Mouse (Mus musculus): ENCODE results near the gene Doc2g.
"Not testable (repeated sequence)": the region's sequence is repeated elsewhere in the genome, so short reads cannot be mapped to it uniquely, and the experiment has no call there.

The Doc2g gene

DNA sequence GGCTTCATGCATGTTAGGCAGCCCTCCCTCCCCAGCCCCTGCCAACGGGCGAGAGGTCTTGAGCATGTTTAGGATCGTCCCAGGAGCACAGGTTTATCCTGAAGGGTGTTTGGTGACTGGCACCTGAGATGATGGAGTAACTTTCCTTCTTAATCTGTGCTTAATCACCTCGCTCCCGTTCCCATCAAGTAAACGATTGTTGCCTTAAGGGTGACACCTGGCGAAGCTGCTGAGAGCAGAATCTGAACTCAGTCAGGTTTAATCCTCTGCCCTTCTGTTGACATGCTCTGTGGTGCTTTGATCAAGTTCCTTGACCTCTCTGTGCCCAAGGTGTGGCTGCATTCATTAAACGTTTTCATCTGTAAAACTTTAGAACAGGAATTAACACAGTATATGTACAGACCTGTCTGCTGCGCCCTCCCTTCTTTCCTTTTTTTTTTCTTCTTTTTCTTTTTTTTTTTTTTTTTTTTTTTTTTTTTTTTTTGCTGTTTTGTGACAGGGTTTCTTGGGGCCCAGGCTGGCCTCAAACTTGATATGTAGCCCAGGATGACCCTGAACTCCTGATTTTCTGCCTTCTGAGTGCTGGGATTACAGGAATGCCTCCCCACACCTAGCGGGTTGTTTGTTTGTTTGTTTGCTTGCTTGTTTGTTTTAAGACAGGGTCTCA lies 14.9 kb downstream of the Doc2g start:
- DNase-seq (ENCODE audit: low read depth, low spot score), result no peak

DNA sequence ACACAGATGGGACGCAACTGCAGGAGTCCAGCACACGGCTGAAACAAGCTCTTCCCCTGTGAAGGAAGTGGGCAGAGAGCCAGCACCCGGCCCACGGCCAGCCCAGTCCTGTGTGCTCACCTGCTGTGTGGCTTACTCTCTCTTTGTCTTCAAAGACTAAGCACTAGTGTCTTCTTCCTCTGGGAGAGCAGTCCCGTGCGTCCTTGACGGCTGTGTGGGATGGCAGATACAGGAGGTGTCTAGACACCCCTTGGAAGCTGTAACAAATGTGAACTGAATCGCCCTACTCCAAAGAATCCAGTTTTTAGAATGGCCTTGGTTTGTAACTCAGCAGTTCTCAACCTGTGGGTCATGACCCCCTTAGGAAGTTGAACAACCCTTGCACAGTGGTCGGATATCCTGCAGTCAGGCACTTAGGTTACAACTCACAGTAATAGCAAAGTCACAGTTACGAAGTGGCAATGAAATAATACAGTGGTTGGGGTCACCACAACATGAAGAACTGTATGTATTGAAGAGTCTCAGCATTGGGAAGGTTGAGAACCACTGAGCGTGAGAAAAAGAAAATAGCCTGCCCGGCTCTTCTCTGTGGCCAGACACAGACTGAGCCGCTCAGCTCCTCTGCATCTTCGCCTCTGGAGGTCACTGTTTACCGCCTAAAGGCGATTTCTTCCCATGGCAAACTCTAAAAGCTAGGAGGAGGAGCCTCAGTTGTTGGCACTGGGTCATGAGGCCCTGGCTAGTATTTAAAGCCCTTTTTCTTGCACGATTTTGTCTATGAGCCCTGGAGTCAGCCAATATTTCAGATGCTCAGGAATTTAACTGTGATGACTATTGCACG lies 15.8 kb downstream of the Doc2g start:
- peak; percentile 76 for DNase-seq (ENCODE audit: low read depth, low spot score)

DNA sequence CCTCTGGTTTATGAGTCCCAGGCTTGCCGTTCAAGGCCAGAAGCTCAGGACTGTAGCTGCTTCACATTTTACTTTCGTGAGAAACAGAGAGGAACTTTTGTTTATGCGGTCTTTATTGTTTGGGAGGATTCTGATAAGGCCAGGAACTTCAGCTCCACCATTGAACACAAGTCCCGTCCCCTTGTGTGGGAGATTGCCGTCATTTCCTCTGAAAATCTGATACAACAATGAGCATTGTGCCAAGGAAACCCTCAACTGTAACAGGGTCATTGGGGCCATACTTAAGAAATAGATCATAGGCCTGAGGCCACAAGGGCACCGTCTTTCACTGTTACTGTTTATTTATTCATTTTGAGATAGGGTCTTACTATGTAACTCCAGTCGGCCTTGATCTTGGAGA lies 20.1 kb downstream of the Doc2g start:
- DNase-seq (ENCODE audit: low read depth, low spot score), result no peak

DNA sequence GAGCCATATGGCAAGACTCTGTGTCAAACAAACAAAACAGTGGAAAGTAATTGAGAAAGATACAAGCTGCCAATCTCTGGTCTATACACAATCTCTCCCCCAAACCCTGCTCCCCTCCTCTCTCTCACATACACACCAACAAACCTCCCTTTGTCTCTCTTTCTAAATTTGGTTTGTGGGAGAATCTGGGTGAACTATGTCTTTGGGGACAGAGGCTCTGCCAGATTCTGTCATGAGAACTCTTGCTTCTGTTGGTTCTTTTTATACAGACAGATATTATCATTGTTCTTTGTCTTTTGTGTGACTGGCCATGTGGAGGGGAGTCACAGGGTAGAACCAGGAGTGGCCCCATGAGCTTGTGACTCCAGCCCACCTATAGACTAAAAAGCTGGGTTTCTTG lies 24.5 kb downstream of the Doc2g start:
- DNase-seq (ENCODE audit: low read depth, low spot score), result no peak

DNA sequence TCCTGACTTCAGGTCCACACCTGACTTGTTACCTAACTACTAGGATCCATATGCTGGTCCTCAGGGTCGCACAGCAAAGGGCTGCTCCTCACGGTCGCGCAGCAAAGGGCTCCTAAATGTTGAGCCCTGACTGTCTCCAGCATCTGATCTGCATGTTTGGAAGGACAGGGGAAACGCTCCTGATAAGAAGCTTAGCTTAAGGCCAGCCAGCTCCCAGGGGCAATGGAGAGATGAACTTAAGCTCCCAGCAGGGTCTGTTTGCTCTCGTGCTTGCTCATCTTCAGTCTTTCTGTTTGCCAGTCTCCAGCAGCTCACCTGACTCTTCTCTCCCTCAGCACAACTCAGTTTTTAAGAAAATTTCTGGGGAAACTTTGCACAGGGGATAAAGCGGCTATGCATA lies 29.6 kb downstream of the Doc2g start:
- no peak for DNase-seq (ENCODE audit: low read depth, low spot score)

DNA sequence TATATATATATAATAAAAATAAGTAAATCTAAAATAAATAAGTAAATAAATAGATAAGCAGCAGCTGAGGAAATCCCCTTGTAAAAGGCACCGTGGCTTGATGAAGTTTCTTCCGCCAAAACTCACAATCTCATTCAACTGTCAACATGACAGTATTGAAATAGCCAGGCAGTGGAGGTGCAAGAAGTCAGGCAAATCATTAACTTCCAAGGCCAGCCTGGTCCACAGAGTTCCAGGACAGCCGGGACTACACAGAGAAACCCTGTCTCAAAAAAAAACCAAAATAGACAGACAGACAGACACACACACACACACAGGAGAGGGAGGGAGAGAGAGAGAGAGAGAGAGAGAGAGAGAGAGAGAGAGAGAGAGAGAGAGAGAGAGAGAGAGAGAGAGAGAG lies 30.2 kb downstream of the Doc2g start:
- DNase-seq (ENCODE audit: low read depth, low spot score), result no peak

DNA sequence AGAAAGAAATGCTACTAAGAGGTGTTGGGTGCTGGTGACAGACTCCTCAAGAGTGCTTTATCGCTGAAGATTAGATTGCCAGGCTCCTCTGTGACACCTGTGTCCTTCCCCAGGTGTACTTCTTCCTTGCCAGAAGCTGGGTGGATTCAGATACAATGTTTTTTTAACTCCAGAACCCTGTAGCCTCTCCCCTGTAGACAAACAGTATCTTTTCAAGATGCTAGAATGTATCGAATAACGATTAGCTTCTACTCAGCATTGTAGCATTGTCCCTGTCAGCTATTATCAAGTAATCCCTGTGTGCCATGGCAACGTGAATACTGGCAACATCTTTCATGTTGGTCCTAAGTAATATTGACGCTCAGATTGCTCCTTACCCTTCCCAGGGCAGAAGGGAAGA lies 30.6 kb downstream of the Doc2g start:
- DNase-seq (ENCODE audit: low read depth, low spot score), result no peak

DNA sequence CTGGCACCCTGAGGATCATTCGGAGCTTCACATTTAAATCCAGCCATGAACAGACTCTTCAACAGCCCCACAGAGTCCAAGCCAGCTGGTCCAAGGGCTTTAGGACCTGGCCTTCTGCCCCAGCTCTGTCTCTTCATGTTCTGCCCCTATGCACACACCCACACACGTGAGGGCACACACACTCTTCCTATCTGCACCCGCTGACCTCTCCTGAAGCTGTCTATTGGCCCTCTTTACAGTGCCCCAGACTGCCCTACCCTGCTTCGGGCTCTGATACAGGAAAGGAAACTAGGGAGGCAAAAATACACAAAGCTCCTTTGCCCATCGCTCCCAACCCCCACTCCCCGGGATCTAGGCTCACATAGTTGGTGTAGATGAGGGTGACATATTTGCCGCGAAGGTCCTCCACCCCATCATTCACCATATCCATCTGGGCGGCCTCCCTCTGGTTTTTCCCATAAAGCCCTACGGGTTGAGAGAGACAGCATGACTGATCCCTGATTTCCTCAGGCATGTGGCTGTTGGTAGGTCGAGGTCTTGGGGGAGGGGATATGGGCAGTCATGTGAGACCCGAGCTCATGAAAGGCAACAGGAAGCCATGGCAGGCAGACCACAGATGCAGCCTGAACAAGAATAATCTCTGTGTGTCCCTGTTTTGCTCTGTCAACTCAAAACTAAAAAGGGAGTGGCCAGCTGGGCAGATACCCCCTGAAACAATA lies 33.4 kb downstream of the Doc2g start:
- no peak for DNase-seq (ENCODE audit: low read depth, low spot score)

DNA sequence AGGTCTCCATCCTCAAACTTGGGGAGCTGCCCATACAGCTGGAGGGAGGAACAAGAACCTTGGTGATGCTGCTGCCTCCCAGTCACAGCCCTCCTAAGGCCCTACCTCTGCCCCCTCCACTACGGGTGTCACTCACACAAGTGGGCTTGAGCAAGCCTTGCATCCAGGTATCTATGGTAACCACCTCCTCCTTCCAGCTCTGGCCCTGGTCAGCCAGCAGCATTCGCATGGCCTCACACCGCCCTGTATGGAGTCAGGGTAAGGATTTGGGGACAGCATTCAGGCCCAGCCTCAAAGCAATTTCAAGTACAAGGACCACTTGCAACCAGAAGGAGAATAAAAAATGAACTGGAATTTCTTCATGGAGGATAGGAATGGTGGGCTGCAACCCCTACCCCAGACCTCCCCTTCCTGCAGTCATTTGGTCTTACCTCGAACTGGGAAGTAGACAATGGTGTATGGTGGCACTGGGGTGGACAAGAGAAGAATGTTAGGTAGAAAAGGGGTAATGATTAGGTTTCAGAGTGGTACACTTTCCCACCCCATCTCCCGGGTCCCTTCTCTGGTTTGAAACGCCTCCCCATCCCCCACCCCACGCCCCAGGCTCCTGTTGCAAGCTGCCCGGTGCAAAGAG lies 34.2 kb downstream of the Doc2g start:
- not testable (repeated sequence) for DNase-seq (ENCODE audit: low read depth, low spot score)

DNA sequence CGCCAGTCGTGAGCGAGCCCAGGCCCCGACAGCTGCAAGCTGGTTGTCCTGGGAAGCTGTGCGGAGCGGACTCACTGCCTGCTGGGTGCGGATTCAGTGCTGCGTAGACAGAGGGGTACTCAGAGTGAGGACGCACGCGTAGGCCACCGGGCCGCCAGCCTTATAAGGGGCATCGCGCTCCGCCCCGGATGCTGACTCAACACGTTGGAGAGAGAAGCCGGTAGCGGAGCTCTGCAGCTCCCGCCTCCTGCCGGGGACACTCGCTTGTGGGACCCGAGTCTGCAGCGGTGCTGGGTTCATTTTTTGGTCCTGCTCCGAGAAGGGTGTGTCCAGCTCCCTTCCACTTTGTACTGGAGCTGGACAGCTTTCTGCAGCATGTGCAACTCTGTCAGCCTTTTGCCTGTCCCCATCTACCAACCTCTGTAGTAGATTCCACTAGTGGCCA lies 34.7 kb downstream of the Doc2g start, which contains the start of gene Gstp1:
TSS of gene Gstp1 (minus strand) at position 198 of the 445 bp plus-strand sequence.
- peak; percentile 88 for DNase-seq (ENCODE audit: low read depth, low spot score)

DNA sequence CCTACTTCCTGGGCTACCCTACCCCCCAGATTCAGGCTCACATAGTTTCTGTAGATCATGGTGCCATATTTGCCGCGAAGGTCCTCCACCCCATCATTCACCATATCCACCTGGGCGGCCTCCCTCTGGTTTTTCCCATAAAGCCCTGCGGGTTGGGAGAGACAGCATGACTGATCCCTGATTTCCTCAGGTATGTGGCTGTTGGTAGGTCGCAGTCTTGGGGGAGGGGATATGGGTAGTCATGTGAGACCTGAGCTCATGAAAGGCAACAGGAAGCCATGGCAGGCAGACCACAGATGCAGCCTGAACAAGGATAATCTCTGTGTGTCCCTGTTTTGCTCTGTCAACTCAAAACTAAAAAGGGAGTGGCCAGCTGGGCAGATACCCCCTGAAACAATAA lies 37.8 kb downstream of the Doc2g start:
- DNase-seq (ENCODE audit: low read depth, low spot score), result not testable (repeated sequence)

DNA sequence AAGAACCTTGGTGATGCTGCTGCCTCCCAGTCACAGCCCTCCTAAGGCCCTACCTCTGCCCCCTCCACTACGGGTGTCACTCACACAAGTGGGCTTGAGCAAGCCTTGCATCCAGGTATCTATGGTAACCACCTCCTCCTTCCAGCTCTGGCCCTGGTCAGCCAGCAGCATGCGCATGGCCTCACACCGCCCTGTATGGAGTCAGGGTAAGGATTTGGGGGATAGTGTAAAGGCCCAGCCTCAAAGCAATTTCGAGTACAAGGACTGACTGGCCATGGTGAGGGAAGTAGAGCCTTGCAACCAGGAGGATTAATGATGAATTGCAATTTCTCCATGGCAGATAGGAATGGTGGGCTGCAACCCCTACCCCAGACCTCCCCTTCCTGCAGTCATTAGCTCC lies 38.4 kb downstream of the Doc2g start:
- DNase-seq (ENCODE audit: low read depth, low spot score), result not testable (repeated sequence)

DNA sequence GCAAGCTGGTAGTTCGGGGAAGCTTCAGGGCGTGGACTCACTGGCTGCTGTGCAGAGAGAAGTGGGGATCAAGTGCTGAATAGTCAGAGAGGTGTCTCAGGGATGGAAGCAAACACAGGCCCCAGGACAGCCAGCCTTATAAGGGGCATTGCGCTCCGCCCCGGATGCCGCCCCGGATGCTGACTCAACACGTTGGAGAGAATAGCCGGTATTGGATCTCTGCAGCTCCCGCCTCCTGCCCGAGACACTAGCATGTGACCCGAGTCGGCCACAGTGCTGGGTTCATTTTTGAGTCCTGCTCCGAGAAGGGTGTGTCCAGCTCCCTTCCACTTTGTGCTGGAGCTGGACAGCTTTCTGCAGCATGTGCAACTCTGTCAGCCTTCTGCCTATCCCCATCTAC lies 39.0 kb downstream of the Doc2g start:
- no peak for DNase-seq (ENCODE audit: low read depth, low spot score)

DNA sequence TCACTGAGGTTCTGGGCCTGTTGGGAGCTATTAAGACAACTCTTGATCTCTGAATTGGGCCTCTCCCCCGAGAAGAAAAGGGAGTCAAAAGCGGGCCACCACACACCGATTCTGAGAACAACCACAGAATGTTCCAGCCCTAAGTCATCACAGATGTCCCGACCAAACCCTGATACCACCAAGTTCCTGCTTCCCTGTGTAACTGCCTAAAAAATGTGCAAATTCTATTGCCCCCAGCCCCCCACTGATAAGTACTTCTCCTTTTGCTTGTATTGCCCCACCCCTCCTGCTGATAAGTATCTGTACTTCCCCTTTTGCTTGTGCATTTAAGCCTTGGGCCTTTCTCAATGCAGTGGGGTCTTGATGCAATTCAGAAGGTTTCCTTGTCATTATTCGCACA lies 41.0 kb downstream of the Doc2g start:
- not testable (repeated sequence) for DNase-seq (ENCODE audit: low read depth, low spot score)

DNA sequence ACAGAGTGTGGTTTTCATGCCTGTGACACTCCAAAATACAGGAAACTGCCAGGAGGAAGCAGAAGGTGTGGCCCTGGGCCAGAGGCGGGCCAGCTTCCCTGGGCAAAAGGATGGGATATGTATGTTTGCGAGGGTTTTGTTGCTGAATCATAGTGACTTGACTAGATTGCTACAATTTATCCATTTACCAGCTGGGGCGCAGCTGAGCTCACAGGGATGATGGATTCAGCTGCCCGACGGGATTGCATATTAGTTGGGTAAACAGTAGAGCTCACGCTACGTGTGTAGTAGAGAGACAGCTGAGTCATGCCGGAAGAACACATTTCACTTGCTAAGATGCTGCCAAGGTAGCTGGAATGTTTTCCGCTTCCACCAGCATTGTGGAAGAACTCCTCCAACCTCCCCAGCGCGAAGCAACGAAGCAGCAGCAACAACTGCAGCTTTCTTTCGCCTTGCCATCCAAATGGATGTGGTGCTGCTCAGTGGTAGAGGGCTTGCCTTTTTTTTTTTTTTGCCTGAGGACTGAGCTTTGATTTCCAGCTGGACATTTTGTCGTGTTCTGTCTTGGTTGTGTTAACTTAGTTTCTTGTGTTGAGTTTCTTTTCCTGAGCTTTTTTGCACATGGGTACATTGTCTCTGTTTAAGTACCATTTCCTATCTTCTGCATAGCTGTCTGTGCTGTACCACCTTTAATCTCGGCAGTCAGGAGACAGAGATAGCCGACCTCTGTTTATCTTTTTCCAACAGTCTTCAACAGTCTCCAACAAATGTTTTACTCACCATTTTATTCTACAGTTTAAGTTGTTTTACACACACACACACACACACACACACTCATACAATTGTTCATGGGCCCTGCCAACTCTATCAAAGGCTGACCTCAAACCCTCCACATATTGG lies 43.1 kb downstream of the Doc2g start, which contains the start of gene Gstp2:
TSS of gene Gstp2 (minus strand) at position 58 of the 900 bp plus-strand sequence.
- peak; percentile 47 for DNase-seq (ENCODE audit: low read depth, low spot score)

DNA sequence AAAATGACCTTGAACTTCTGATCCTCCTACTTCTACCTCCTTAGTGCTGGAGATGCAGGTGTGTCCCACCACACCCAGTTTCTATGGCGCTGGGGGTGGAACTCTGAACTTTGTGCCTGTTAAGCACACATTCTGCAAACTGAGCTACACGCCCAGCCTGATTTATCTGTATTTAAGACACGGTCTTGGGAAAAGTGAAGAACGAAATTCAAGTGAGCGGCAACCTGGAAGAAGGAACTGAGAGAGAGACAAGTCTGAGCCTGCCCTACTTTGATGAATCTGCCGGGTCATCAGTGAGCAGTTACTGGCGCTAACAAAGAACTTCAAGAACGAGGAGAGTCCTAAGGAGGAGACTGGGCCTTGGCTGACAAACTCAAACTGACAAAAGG lies 43.7 kb downstream of the Doc2g start:
- DNase-seq (ENCODE audit: low read depth, low spot score), result no peak

DNA sequence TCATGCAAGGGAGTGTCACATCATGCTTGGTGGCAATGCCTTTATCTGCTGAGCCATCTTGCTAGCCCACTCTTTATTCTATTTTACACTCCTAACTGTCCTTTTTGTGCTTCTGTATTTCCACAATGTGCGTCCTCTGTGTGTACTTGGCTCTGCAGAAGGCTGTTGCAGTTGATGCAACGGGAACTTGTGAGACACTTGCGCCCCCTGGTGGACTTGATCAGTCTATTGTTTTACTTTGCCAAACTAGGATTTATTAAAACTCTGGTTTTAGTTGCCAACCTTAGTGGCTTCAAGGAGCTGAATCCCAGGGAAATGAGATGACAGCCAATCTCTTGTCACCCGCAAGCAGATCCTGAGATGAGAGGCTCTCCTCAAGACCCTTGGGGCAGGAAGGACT lies 44.7 kb downstream of the Doc2g start:
- peak; percentile 85 for DNase-seq (ENCODE audit: low read depth, low spot score)

DNA sequence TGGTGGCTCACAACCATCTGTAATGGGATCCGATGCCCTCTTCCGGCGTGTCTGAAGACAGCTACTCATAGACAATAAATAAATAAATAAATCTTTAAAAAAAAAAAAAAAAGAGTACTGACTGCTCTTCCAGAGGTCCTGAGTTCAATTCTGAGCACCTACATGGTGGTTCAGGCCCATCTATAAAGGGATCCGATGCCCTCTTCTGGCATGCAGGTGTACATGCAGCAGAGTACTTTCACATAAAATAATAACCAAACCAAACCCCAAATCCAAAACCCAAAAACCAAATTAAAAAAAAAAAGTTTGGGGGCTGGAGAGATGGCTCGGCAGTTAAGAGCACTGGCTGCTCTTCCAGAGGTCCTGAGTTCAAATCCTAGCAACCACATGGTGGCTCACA lies 46.0 kb downstream of the Doc2g start:
- DNase-seq (ENCODE audit: low read depth, low spot score), result not testable (repeated sequence)

DNA sequence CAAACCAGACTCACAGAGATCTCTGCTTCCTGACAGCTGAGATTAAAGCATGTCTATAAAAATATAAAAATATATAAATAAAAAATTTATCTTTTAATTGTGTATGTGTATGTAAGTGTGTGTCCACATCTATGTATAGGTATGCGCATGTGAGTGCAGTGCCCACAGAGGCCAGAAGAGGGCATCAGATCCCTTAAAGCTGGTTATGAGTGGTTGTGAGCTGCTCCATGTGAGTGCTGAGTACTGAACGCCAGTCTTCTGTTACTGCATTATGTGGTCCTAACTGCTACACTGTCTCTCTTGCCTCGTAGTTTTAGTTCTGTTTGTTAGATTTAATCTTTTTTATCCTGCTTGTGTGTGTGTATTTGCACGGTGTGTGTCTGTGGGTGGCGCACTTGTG lies 47.9 kb downstream of the Doc2g start:
- DNase-seq (ENCODE audit: low read depth, low spot score), result no peak

DNA sequence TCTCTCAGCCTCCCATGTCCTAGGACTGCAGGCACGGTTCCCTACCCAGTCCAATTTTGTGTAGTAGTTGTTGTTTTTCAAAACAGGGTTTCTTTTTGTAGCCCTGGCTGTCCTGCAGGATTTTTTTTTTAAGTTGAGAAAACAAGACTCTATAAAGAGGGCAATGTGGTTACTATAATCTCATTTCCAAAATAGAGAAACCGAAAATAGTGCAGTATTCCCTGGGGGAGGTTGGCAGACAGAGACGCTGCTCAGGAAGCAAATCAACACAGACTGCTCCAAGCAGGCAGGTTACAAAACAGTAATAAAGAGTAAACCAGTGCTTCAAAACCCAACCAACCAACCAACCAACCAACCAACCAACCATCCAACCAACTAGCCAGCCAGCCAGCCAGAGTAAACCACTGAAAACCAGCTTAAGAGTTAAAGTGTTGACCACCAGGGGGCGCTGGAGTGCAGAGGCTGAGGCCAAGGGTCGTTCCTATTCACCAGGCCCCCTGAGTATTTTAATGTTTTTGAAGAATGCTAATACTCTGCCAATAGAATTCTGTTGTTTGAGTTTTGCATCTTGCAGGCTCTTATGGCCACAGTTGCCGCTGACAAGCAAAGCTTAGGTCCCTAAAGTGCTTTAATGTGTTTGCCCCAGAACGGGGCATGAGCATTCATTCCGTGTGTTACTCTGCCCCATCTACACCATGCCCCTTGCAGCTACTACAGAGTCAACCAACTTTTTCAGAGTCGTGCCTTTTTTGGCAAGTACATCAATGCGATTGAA lies 48.8 kb downstream of the Doc2g start:
- DNase-seq (ENCODE audit: low read depth, low spot score), result peak; percentile 67

Measured in forelimb bud, embryonic 11.5 days (tissue).